In genomic region chr19:53050100-53050499, GRCm38 (mm10) we compare ENCODE assay signal across 13 mouse cellular contexts. TPM values are rescaled to one million over a fixed set of nuclear protein-coding genes. Genes with fewer than 3 reads are reported as not detected.
A peak's percentile ranks its signal among the peaks of the same experiment; 100 is the strongest.
DNase-seq lines count a peak whose midpoint lies in the region; ATAC-seq and TF ChIP-seq lines count a peak whose summit lies in the region.
"Had no signal": no experiment of that assay in that cellular context is flagged by ENCODE, and none has a peak within 500 bp of the region (broad histone marks: within the 10 kb centered on the region; RNA-seq: fewer than 3 reads in every experiment).

No protein-coding gene starts in this region.

- peak; percentile 47 for TF ChIP-seq CTCF in gastrocnemius, adult 2 months (IDR thresholded peaks at IDR 0.05)
- TF ChIP-seq CTCF in G1E (IDR thresholded peaks at IDR 0.05; ENCODE audit: low read depth, low read length): peak; percentile 70; the same call in 1 of the 2 replicates

- no peak overlapping the region for H3K9ac ChIP-seq in lung, embryonic 15.5 days
- H3K9ac ChIP-seq: embryonic facial prominence, embryonic 12.5 days had no signal

- H3K4me3 ChIP-seq in gastrocnemius, adult 2 months: no peak overlapping the region
- no peak overlapping the region for H3K4me3 ChIP-seq in lung, embryonic 15.5 days
- no peak overlapping the region for H3K4me3 ChIP-seq in G1E (ENCODE audit: low read depth, low read length)
- H3K4me3 ChIP-seq: embryonic facial prominence, embryonic 12.5 days had no signal

- no peak overlapping the region for H3K27ac ChIP-seq in gastrocnemius, adult 2 months
- H3K27ac ChIP-seq in lung, embryonic 15.5 days: 0 out of 2 replicates have a peak overlapping the region, but pooled peaks have one; percentile 12
- H3K27ac ChIP-seq: embryonic facial prominence, embryonic 12.5 days had no signal

- peaks cover 18% of the 10 kb centered on the region for H3K4me1 ChIP-seq in lung, embryonic 15.5 days
- peaks cover 30% of the 10 kb centered on the region for H3K4me1 ChIP-seq in G1E (ENCODE audit: insufficient read depth, low read depth, low read length)

- 85% methylated on average over 3 of the region's 3 CpGs for WGBS in lung, embryonic 15.5 days

- H3K9me3 ChIP-seq in lung, embryonic 15.5 days: no peaks in the 10 kb centered on the region
- H3K9me3 ChIP-seq in G1E (replicated peaks): no peaks in the 10 kb centered on the region
- H3K9me3 ChIP-seq: embryonic facial prominence, embryonic 12.5 days had no signal

- no peak for DNase-seq in gastrocnemius, adult 2 months
- DNase-seq in gastrocnemius, adult 18-20 months (ENCODE audit: low spot score): no peak
- no peak for DNase-seq in lung, adult 18-20 months
- no peak for DNase-seq in G1E (ENCODE audit: low spot score)
- DNase-seq in naive thymus-derived CD4-positive, alpha-beta T cell, adult 2 months (ENCODE audit: low read depth): peak; percentile 44
- DNase-seq in MN1 (ENCODE audit: low spot score): no peak
- no peak for DNase-seq in T-cell, adult 2 months (ENCODE audit: low spot score)
- DNase-seq: adrenal gland, postnatal 10 days; cerebellum, adult 18-20 months; kidney, postnatal 14 days had no signal

- no peak overlapping the region for H3K4me2 ChIP-seq in lung, embryonic 15.5 days
- H3K4me2 ChIP-seq: embryonic facial prominence, embryonic 12.5 days had no signal

- no peaks in the 10 kb centered on the region for H3K36me3 ChIP-seq in lung, embryonic 15.5 days
- no peaks in the 10 kb centered on the region for H3K36me3 ChIP-seq in G1E (replicated peaks)
- H3K36me3 ChIP-seq: embryonic facial prominence, embryonic 12.5 days had no signal

- H3K27me3 ChIP-seq in lung, embryonic 15.5 days: no peaks in the 10 kb centered on the region
- H3K27me3 ChIP-seq in G1E (ENCODE audit: insufficient read depth, low read length): no peaks in the 10 kb centered on the region
- H3K27me3 ChIP-seq: embryonic facial prominence, embryonic 12.5 days had no signal

- no peak for ATAC-seq in lung, embryonic 15.5 days (ENCODE audit: borderline replicate concordance, extremely low read depth, low FRiP score, low TSS enrichment)
- ATAC-seq in G1E (ENCODE audit: extremely low read depth, insufficient number of reproducible peaks, low FRiP score, poor library complexity, severe bottlenecking): no peak
- ATAC-seq: forebrain, embryonic 14.5 days had no signal

- intact Hi-C loops in gastrocnemius, adult 2 months (cut with DNase I): no loop called here

RNA-seq across cellular contexts. Expression of gene Xpnpep1, which starts 10.1 kb away (rescaled TPM):
- total RNA-seq in gastrocnemius, adult 2 months (2021): 10 to 100 TPM; 41.9 to 48.9 TPM
- 10 to 100 TPM; 34.3 to 40.9 TPM for total RNA-seq in gastrocnemius, adult 18-20 months (2021)
- 167 and 169 TPM in 2 replicates for polyA plus RNA-seq in lung, embryonic 15.5 days (2015; fragmentation: Nextera tagmentation; extraction: Ambion mirVana)
- 177 and 180 TPM in 2 replicates for total RNA-seq in G1E (2014; fragmentation: Nextera tagmentation)
- 308 and 385 TPM in 2 replicates for total RNA-seq in G1E (2017)
- polyA plus RNA-seq in G1E (2012): 135 and 219 TPM in 2 replicates
